Mouse (Mus musculus) intestine, postnatal 0 days (tissue): ENCODE data around the gene Rapgef3. TPM values are rescaled to one million over a fixed set of nuclear protein-coding genes. Genes with fewer than 3 reads are reported as not detected.

Source experiments
- ATAC-seq: fragments of 200-750 bp; cut with Nextera tagmentation; 2 replicates; pipeline ENCODE4 v1.8.0; 2017; ENCODE audit warnings: mild to moderate bottlenecking, moderate TSS enrichment, moderate library complexity
- H3K27ac ChIP-seq: fragments of 300-500 bp; sonication (generic); 2 replicates; pipeline ENCODE4 v1.5.1; 2014; ENCODE audit warnings: mild to moderate bottlenecking, low read depth, low read length, moderate library complexity
- H3K27me3 ChIP-seq: fragments of 300-500 bp; sonication (generic); replicated peaks from 2 replicates; pipeline ENCODE4 v1.6.1; 2014; ENCODE audit warnings: low read length, mixed read lengths; ENCODE audit not compliant: control insufficient read depth, insufficient read depth
- H3K36me3 ChIP-seq: fragments of 300-500 bp; sonication (generic); 2 replicates; pipeline ENCODE4 v1.6.1; 2014; ENCODE audit warnings: mild to moderate bottlenecking, moderate library complexity; ENCODE audit not compliant: control insufficient read depth, insufficient read depth
- H3K4me1 ChIP-seq: fragments of 300-500 bp; sonication (generic); replicated peaks from 2 replicates; pipeline ENCODE4 v1.6.1; 2014; ENCODE audit warnings: antibody characterized with exemption, low read length, mixed read lengths; ENCODE audit not compliant: control insufficient read depth, insufficient read depth
- H3K4me2 ChIP-seq: fragments of 300-500 bp; sonication (generic); replicated peaks from 2 replicates; pipeline ENCODE4 v1.6.1; 2014; ENCODE audit warnings: low read depth, mild to moderate bottlenecking, moderate library complexity
- H3K4me3 ChIP-seq: fragments of 300-500 bp; sonication (generic); 2 replicates; pipeline ENCODE4 v1.5.1; 2014; ENCODE audit warnings: low read depth, low read length
- H3K9ac ChIP-seq: fragments of 300-500 bp; sonication (generic); 2 replicates; pipeline ENCODE4 v1.6.1; 2014; ENCODE audit warnings: mild to moderate bottlenecking, low read depth, low read length
- H3K9me3 ChIP-seq: fragments of 300-500 bp; sonication (generic); 2 replicates; pipeline ENCODE4 v1.6.1; 2016; ENCODE audit warnings: mixed run types; ENCODE audit not compliant: control insufficient read depth
- CTCF ChIP-seq: sonication (generic); IDR thresholded peaks from 2 replicates; pipeline ENCODE4 v1.5.1; 2016; ENCODE audit warnings: low read depth, mild to moderate bottlenecking, control low read depth, antibody characterized with exemption, moderate library complexity
- WGBS: fragments of 180-500 bp; shearing (Covaris S2); extraction: QIAGEN DNeasy Blood & Tissue Kit; methylation state at CpG from one replicate; pipeline ENCODE4 v1.1.7; 2014; 5-methylcytosine and 5-hydroxymethylcytosine counted together
- polyA plus RNA-seq: library from polyadenylated mRNA; unstranded; fragments of >200 nt; fragmentation: Nextera tagmentation; extraction: Ambion mirVana; gene quantifications from 2 replicates; pipeline ENCODE4 v1.2.1, GENCODE M21; 2015

Rapgef3 gene
- polyA plus RNA-seq, 1 experiment from 2014 or later = 2.7 TPM

GRCm38 (mm10) chr15:97812875-97813274, 45.1 kb upstream of the Rapgef3 start:
- Histone ChIP-seq H3K4me3 (no peak overlapping the region), H3K4me2 (no peak overlapping the region), H3K9ac (no peak overlapping the region), H3K27ac (no peak overlapping the region), H3K27me3 (no peaks in the 10 kb centered on the region), H3K36me3 (peaks cover 21% of the 10 kb centered on the region; the same call in 1 of the 2 replicates), H3K4me1 (peaks cover 4% of the 10 kb centered on the region; the same call in 1 of the 2 replicates), H3K9me3 (no peaks in the 10 kb centered on the region)
- no peak for TF ChIP-seq CTCF
- WGBS = 73% methylated on average over 7 of the region's 7 CpGs
- no peak for ATAC-seq

DNA sequence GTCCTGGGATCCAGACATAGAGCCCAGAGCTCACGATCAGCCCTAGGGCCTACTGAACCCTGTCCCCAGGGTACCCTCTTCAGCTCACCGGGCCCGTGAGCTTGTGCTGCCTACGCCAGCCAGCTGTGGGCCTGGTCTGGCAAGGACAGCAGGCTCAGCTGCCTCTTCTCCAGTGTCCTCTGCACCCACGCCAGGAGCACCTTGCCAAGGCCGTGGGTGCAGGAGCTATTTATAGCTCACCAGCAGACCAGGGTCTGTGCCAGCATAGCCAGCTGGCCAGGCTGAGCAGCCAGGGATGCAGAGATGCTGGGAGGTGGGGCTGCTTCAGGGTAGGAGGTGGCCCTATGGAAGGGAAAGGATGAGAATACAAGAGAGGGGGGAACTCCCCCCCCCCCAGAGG, 44.4 kb upstream of the Rapgef3 start:
- H3K27ac ChIP-seq = no peak overlapping the region
- ATAC-seq = no peak
- peaks cover 25% of the 10 kb centered on the region; the same call in 1 of the 2 replicates for H3K36me3 ChIP-seq
- H3K9ac ChIP-seq = no peak overlapping the region
- no peak overlapping the region for H3K4me3 ChIP-seq
- WGBS = 71% methylated on average over 6 of the region's 6 CpGs
- no peaks in the 10 kb centered on the region for H3K27me3 ChIP-seq
- H3K9me3 ChIP-seq = no peaks in the 10 kb centered on the region
- no peak for TF ChIP-seq CTCF
- H3K4me2 ChIP-seq = no peak overlapping the region
- H3K4me1 ChIP-seq = peaks cover 4% of the 10 kb centered on the region; the same call in 1 of the 2 replicates

DNA sequence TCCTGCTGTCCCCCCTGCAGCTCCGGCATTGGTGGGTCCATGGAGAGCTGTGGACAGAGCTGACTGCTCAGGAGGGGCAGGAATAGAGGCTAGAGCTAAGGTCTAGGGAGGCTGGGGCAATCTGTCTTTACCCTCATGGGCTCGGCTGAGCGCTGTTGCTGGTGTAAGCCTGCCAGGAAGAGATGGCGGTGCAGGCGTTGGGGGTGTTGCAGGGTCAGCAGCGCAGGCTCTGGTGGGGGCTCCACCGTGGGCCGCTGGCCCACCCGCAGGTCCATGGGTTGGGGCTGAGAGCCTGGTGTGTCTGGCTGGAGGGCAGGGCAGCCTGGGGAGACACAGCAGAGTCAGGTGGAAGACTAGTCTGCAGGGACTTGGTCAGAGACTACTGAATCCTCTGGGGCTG, 43.5 kb upstream of the Rapgef3 start:
- no peak overlapping the region for H3K4me3 ChIP-seq
- ATAC-seq = no peak
- H3K27me3 ChIP-seq = no peaks in the 10 kb centered on the region
- no peak overlapping the region for H3K27ac ChIP-seq
- 87% methylated on average over 9 of the region's 9 CpGs for WGBS
- peaks cover 4% of the 10 kb centered on the region; the same call in 1 of the 2 replicates for H3K4me1 ChIP-seq
- no peak overlapping the region for H3K4me2 ChIP-seq
- no peak for TF ChIP-seq CTCF
- no peaks in the 10 kb centered on the region for H3K9me3 ChIP-seq
- H3K36me3 ChIP-seq = peaks cover 31% of the 10 kb centered on the region; the same call in 1 of the 2 replicates
- no peak overlapping the region for H3K9ac ChIP-seq

DNA sequence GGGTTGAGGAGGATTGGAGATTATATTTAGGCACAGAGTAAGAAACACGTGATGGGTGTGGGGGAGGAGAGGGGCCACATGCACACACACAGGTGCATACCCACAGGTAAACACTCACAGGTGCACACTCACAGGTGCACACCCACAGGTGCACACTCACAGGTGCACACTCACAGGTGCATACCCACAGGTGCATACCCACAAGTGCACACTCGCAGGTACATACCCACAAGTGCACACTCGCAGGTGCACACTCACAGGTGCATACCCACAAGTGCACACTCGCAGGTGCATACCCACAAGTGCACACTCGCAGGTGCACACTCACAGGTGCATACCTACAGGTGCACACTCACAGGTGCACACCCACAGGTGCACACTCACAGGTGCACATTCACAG, 42.6 kb upstream of the Rapgef3 start:
- peaks cover 34% of the 10 kb centered on the region; the same call in 1 of the 2 replicates for H3K36me3 ChIP-seq
- WGBS = 92% methylated on average over 5 of the region's 5 CpGs
- no peak overlapping the region for H3K4me3 ChIP-seq

GRCm38 (mm10) chr15:97809942-97810341, 42.2 kb upstream of the Rapgef3 start:
- Histone ChIP-seq H3K27me3 (no peaks in the 10 kb centered on the region), H3K9me3 (no peaks in the 10 kb centered on the region), H3K36me3 (peaks cover 34% of the 10 kb centered on the region; the same call in 1 of the 2 replicates), H3K4me3 (no peak overlapping the region), H3K27ac (no peak overlapping the region), H3K4me2 (no peak overlapping the region), H3K9ac (no peak overlapping the region), H3K4me1 (peaks cover 4% of the 10 kb centered on the region; the same call in 1 of the 2 replicates)
- WGBS = 87% methylated on average over 5 of the region's 5 CpGs
- TF ChIP-seq CTCF = peak; percentile 76
- no peak for ATAC-seq

More for the DNA sequence above, 42.6 kb upstream of the Rapgef3 start:
- H3K4me1 ChIP-seq = peaks cover 4% of the 10 kb centered on the region; the same call in 1 of the 2 replicates
- no peak overlapping the region for H3K4me2 ChIP-seq
- no peak for TF ChIP-seq CTCF
- no peak for ATAC-seq
- H3K27me3 ChIP-seq = no peaks in the 10 kb centered on the region
- no peak overlapping the region for H3K27ac ChIP-seq
- H3K9me3 ChIP-seq = no peaks in the 10 kb centered on the region
- H3K9ac ChIP-seq = no peak overlapping the region

- no peak for TF ChIP-seq CTCF
Measured at GRCm38 (mm10) chr15:97809206-97809605, 41.4 kb upstream of the Rapgef3 start.

More at GRCm38 (mm10) chr15:97809206-97809605, 41.4 kb upstream of the Rapgef3 start:
- no peak overlapping the region for H3K4me3 ChIP-seq
- no peak overlapping the region for H3K27ac ChIP-seq
- no peak overlapping the region for H3K4me2 ChIP-seq
- peaks cover 34% of the 10 kb centered on the region; the same call in 1 of the 2 replicates for H3K36me3 ChIP-seq
- H3K9me3 ChIP-seq = no peaks in the 10 kb centered on the region
- no peaks in the 10 kb centered on the region for H3K27me3 ChIP-seq
- no peak overlapping the region for H3K9ac ChIP-seq
- peaks cover 4% of the 10 kb centered on the region; the same call in 1 of the 2 replicates for H3K4me1 ChIP-seq
- WGBS = 82% methylated on average over 14 of the region's 14 CpGs
- ATAC-seq = no peak
